22 mouse cellular contexts compared by ENCODE assay signal in the genomic region with DNA sequence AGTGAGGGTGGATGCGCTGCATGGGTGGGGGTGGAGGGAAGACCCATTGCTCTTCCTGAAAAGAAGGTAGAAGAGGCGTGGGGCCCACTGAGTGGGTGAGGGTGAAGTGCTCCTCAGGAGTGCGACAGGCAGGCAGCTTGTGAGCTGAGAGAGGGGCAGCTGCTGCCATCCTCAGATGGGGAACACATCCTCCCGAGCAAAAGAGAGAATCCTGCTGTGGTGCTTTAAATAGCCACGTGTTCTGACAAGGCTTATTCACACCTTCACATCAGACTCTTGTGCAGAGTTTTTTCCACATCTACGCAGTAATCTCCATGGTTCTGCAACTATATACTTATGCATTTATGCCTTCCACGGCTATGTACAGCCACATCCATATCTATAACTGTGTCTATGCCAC.
"Had no signal": no experiment of that assay in that cellular context is flagged by ENCODE, and none has a peak within 500 bp of the region (broad histone marks: within the 10 kb centered on the region; RNA-seq: fewer than 3 reads in every experiment).

No protein-coding gene starts in this region.

- ATAC-seq: intestine, embryonic 15.5 days; liver, postnatal 0 days; lung, postnatal 0 days; midbrain, embryonic 15.5 days had no signal

- H3K27me3 ChIP-seq: intestine, embryonic 15.5 days had no signal

- H3K36me3 ChIP-seq: intestine, embryonic 15.5 days; kidney, embryonic 15.5 days; limb, embryonic 12.5 days; limb, embryonic 15.5 days; midbrain, embryonic 15.5 days; neural tube, embryonic 13.5 days had no signal

- H3K4me2 ChIP-seq: intestine, embryonic 15.5 days; kidney, embryonic 15.5 days; limb, embryonic 12.5 days; limb, embryonic 15.5 days; liver, embryonic 11.5 days; lung, embryonic 14.5 days; midbrain, embryonic 15.5 days; neural tube, embryonic 13.5 days had no signal

- DNase-seq: kidney, adult 11 months; kidney, adult 8-10 months; kidney, postnatal 10 days; kidney, postnatal 36 days; liver, postnatal 0 days; lung, embryonic 14.5 days; retina, postnatal 1 day; right cerebral cortex, postnatal 4 days; thymus, postnatal 36 days had no signal

- H3K27ac ChIP-seq: intestine, embryonic 15.5 days; kidney, embryonic 15.5 days; left cerebral cortex, adult 2 months; limb, embryonic 12.5 days; limb, embryonic 15.5 days; liver, embryonic 14.5 days; macrophage; midbrain, embryonic 15.5 days; neural tube, embryonic 13.5 days; stomach, postnatal 0 days had no signal

- H3K9me3 ChIP-seq: intestine, embryonic 15.5 days; kidney, embryonic 15.5 days; limb, embryonic 12.5 days; limb, embryonic 15.5 days; midbrain, embryonic 15.5 days; neural tube, embryonic 13.5 days had no signal

- H3K4me3 ChIP-seq: intestine, embryonic 15.5 days; kidney, embryonic 15.5 days; left cerebral cortex, adult 2 months; limb, embryonic 12.5 days; limb, embryonic 15.5 days; midbrain, embryonic 15.5 days; myocyte; neural tube, embryonic 13.5 days had no signal

- H3K9ac ChIP-seq: intestine, embryonic 15.5 days; kidney, embryonic 15.5 days; limb, embryonic 12.5 days; limb, embryonic 15.5 days; liver, embryonic 14.5 days; liver, postnatal 0 days; lung, embryonic 14.5 days; midbrain, embryonic 15.5 days; neural tube, embryonic 13.5 days had no signal

- H3K4me1 ChIP-seq: intestine, embryonic 15.5 days had no signal
